Mouse (Mus musculus) hematopoietic stem cell, adult 5-6 weeks (primary cell): Measurements from ENCODE around the gene Enpp7. TPM values are rescaled to one million over a fixed set of nuclear protein-coding genes. Genes with fewer than 3 reads are reported as not detected.

ENCODE experiments used
- ATAC-seq, 2 experiments: fragments of 125-278 bp in 1 of 2; replicated peaks in 1 of 2; 2 replicates each; pipeline ENCODE4 v1.8.0; 2016 to 2017; ENCODE audit warnings: inconsistent platforms in 2 of 2, mild to moderate bottlenecking in 2 of 2, moderate number of reproducible peaks in 2 of 2, low read depth in 1 of 2, moderate TSS enrichment in 1 of 2; ENCODE audit not compliant: low FRiP score in 2 of 2, poor library complexity in 2 of 2, severe bottlenecking in 2 of 2, insufficient read depth in 1 of 2, low TSS enrichment in 1 of 2
- total RNA-seq: library from RNA; stranded (forward); fragments of 172-1452, 232-1000 nt; gene quantifications from 2 replicates; pipeline ENCODE4 v1.2.3, GENCODE M21; 2017

Enpp7 gene
- total RNA-seq, 1 experiment from 2014 or later, result not detected

DNA sequence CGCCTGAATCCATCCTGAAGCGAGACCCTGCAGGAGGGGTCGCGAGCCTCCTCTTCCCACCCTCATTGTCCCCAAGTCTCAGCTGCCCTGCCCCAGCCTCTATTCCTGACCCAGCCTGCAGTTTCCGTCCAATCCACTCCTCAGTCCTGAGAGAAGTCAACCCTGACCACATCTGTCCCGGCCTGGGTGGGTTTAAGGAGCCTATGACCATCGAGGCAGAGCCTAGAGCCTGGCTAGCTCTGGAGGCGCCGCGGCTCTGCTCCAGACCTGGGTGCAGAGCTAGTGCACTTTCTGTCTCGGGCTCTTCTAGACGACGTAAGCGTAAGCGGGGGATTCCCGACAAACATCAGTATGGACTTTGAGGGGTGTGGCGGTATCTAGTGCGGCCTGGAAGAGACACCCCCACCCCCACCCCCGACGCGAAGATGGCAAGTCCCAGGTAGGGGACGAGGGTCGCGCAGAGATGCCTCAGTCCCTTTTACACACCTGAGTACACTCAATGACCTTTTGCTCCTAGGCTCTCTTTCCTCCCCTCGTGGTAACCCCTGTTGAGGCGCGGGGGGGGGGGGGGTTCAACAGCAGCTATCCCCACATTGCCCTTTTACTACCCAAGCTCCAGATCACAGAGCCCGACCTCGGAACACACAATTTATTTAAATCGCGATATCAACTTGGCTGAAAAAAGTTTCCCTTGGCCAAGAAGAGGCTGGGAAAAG, 53.9 kb downstream of the Enpp7 start:
- no peak for ATAC-seq

Other genes with a start within 250 kb of the Enpp7 start
- gene Rbfox3, start 76.6 kb upstream of the Enpp7 start, total RNA-seq, result not detected in 2 replicates
- 10.6 and 12.3 TPM in 2 replicates for gene Cbx2, start 34.8 kb downstream of the Enpp7 start, total RNA-seq
- 2.9 and 3.0 TPM in 2 replicates for gene Cbx8, start 52.8 kb downstream of the Enpp7 start, total RNA-seq
- gene Cbx4, start 98.0 kb downstream of the Enpp7 start, total RNA-seq, result 15.7 and 19.7 TPM in 2 replicates
- 5.5 TPM in 2 replicates for gene Tbc1d16, start 240.3 kb downstream of the Enpp7 start, total RNA-seq
- 16.1 and 17.6 TPM in 2 replicates for gene Ccdc40, start 240.4 kb downstream of the Enpp7 start, total RNA-seq